Mouse (Mus musculus) liver, embryonic 12.5 days (tissue): ENCODE data around the gene Ssbp4. TPM values are rescaled to one million over a fixed set of nuclear protein-coding genes. Genes with fewer than 3 reads are reported as not detected.

Source experiments
- ATAC-seq: fragments of 200-750 bp; cut with Nextera tagmentation; 2 replicates; pipeline ENCODE4 v1.8.0; 2017; ENCODE audit warnings: moderate number of reproducible peaks, mild to moderate bottlenecking, moderate library complexity
- H3K27ac ChIP-seq: fragments of 300-500 bp; sonication (generic); 2 replicates; pipeline ENCODE4 v1.5.1; 2016; ENCODE audit warnings: mild to moderate bottlenecking
- H3K27me3 ChIP-seq: fragments of 300-500 bp; sonication (generic); replicated peaks from 2 replicates; pipeline ENCODE4 v1.6.1; 2016; ENCODE audit warnings: mild to moderate bottlenecking, moderate library complexity
- H3K36me3 ChIP-seq: fragments of 300-500 bp; sonication (generic); 2 replicates; pipeline ENCODE4 v1.6.1; 2016; ENCODE audit warnings: mild to moderate bottlenecking, moderate library complexity
- H3K4me1 ChIP-seq: fragments of 300-500 bp; sonication (generic); 2 replicates; pipeline ENCODE4 v1.6.1; 2016
- H3K4me2 ChIP-seq: fragments of 300-500 bp; sonication (generic); 2 replicates; pipeline ENCODE4 v1.6.1; 2016; ENCODE audit warnings: mild to moderate bottlenecking, moderate library complexity
- H3K4me3 ChIP-seq: fragments of 300-500 bp; sonication (generic); 2 replicates; pipeline ENCODE4 v1.5.1; 2016; ENCODE audit warnings: mild to moderate bottlenecking, moderate library complexity
- H3K9ac ChIP-seq: fragments of 300-500 bp; sonication (generic); 2 replicates; pipeline ENCODE4 v1.6.1; 2016; ENCODE audit warnings: mild to moderate bottlenecking, moderate library complexity
- H3K9me3 ChIP-seq: fragments of 300-500 bp; sonication (generic); replicated peaks from 2 replicates; pipeline ENCODE4 v1.6.1; 2016; ENCODE audit warnings: mild to moderate bottlenecking, moderate library complexity
- WGBS: fragments of 180-500 bp; shearing (Covaris S2); methylation state at CpG from one replicate; pipeline ENCODE4 v1.1.7; 2016; ENCODE audit not compliant: insufficient replicate concordance; 5-methylcytosine and 5-hydroxymethylcytosine counted together
- polyA plus RNA-seq: library from polyadenylated mRNA; unstranded; fragments of >200 nt; fragmentation: Nextera tagmentation; extraction: Ambion mirVana; gene quantifications from 2 replicates; pipeline ENCODE4 v1.2.1, GENCODE M21; 2016

Gene Ssbp4
- polyA plus RNA-seq, 1 experiment from 2014 or later = 96.4 TPM

- Histone ChIP-seq H3K9me3 (no peaks in the 10 kb centered on the region), H3K9ac (no peak overlapping the region), H3K4me1 (peaks cover 95% of the 10 kb centered on the region), H3K4me2 (no peak overlapping the region), H3K27me3 (no peaks in the 10 kb centered on the region), H3K4me3 (no peak overlapping the region), H3K27ac (peak overlapping the region; percentile 12; the same call in 1 of the 2 replicates), H3K36me3 (0 out of 2 replicates have a peak, but pooled peaks cover 8% of the 10 kb centered on the region)
- WGBS = 58% methylated on average over 3 of the region's 3 CpGs
- no peak for ATAC-seq
These were observed 49.7 kb downstream of the Ssbp4 start for GRCm38 (mm10) chr8:70558983-70559382.

GRCm38 (mm10) chr8:70558334-70558733 lies 50.3 kb downstream of the Ssbp4 start:
- Histone ChIP-seq H3K4me2 (no peak overlapping the region), H3K9me3 (no peaks in the 10 kb centered on the region), H3K36me3 (0 out of 2 replicates have a peak, but pooled peaks cover 8% of the 10 kb centered on the region), H3K9ac (no peak overlapping the region), H3K27ac (peak overlapping the region; percentile 12; the same call in 1 of the 2 replicates), H3K4me3 (no peak overlapping the region), H3K27me3 (no peaks in the 10 kb centered on the region), H3K4me1 (peaks cover 95% of the 10 kb centered on the region)
- no peak for ATAC-seq
- WGBS = 17% methylated on average over 4 of the region's 4 CpGs

GRCm38 (mm10) chr8:70555079-70555747 lies 53.5 kb downstream of the Ssbp4 start:
- Histone ChIP-seq H3K4me1 (peaks cover 91% of the 10 kb centered on the region), H3K4me3 (no peak overlapping the region), H3K27me3 (no peaks in the 10 kb centered on the region), H3K27ac (peak overlapping the region; percentile 67), H3K9ac (no peak overlapping the region), H3K36me3 (0 out of 2 replicates have a peak, but pooled peaks cover 6% of the 10 kb centered on the region), H3K4me2 (no peak overlapping the region), H3K9me3 (no peaks in the 10 kb centered on the region)
- WGBS = 66% methylated on average over 4 of the region's 4 CpGs
- ATAC-seq = 0 out of 2 replicates have a peak, but pooled peaks have one; percentile 29

- Histone ChIP-seq H3K4me2 (no peak overlapping the region), H3K9ac (no peak overlapping the region), H3K4me1 (peaks cover 89% of the 10 kb centered on the region), H3K27me3 (no peaks in the 10 kb centered on the region), H3K9me3 (no peaks in the 10 kb centered on the region), H3K4me3 (no peak overlapping the region), H3K36me3 (0 out of 2 replicates have a peak, but pooled peaks cover 2% of the 10 kb centered on the region), H3K27ac (no peak overlapping the region)
- ATAC-seq = no peak
These were observed 54.9 kb downstream of the Ssbp4 start for GRCm38 (mm10) chr8:70553740-70554139.

- Histone ChIP-seq H3K9me3 (no peaks in the 10 kb centered on the region), H3K27me3 (no peaks in the 10 kb centered on the region), H3K36me3 (0 out of 2 replicates have a peak, but pooled peaks cover 2% of the 10 kb centered on the region), H3K4me2 (no peak overlapping the region), H3K4me1 (peaks cover 89% of the 10 kb centered on the region), H3K27ac (0 out of 2 replicates have a peak overlapping the region, but pooled peaks have one; percentile 20), H3K4me3 (no peak overlapping the region), H3K9ac (no peak overlapping the region)
- ATAC-seq = no peak
- WGBS = 32% methylated on average over 1 of the region's 1 CpGs
These were observed 55.8 kb downstream of the Ssbp4 start for GRCm38 (mm10) chr8:70552836-70553235.

- no peaks in the 10 kb centered on the region for H3K9me3 ChIP-seq
- H3K4me3 ChIP-seq = no peak overlapping the region
- peaks cover 2% of the 10 kb centered on the region; the same call in 1 of the 2 replicates for H3K36me3 ChIP-seq
- no peak overlapping the region for H3K4me2 ChIP-seq
- 34% methylated on average over 3 of the region's 3 CpGs for WGBS
- no peaks in the 10 kb centered on the region for H3K27me3 ChIP-seq
- H3K27ac ChIP-seq = peak overlapping the region; percentile 13; the same call in 1 of the 2 replicates
- ATAC-seq = no peak
- peaks cover 89% of the 10 kb centered on the region for H3K4me1 ChIP-seq
- H3K9ac ChIP-seq = 0 out of 2 replicates have a peak overlapping the region, but pooled peaks have one; percentile 11
These were observed 57.0 kb downstream of the Ssbp4 start for GRCm38 (mm10) chr8:70551558-70552161.

GRCm38 (mm10) chr8:70549412-70550184 lies 59.1 kb downstream of the Ssbp4 start:
- H3K4me1 ChIP-seq = peaks cover 91% of the 10 kb centered on the region
- no peak overlapping the region for H3K27ac ChIP-seq
- no peak for ATAC-seq

GRCm38 (mm10) chr8:70547762-70548161 lies 60.9 kb downstream of the Ssbp4 start:
- WGBS = 74% methylated on average over 6 of the region's 6 CpGs
- Histone ChIP-seq H3K9me3 (no peaks in the 10 kb centered on the region), H3K27me3 (no peaks in the 10 kb centered on the region), H3K36me3 (peaks cover 3% of the 10 kb centered on the region; the same call in 1 of the 2 replicates), H3K4me3 (no peak overlapping the region), H3K27ac (no peak overlapping the region), H3K9ac (no peak overlapping the region), H3K4me1 (peaks cover 91% of the 10 kb centered on the region), H3K4me2 (no peak overlapping the region)
- ATAC-seq = no peak

More at GRCm38 (mm10) chr8:70549412-70550184, 59.1 kb downstream of the Ssbp4 start:
- no peaks in the 10 kb centered on the region for H3K9me3 ChIP-seq
- H3K4me2 ChIP-seq = no peak overlapping the region
- 52% methylated on average over 10 of the region's 10 CpGs for WGBS
- no peaks in the 10 kb centered on the region; the same call in 1 of the 2 replicates for H3K36me3 ChIP-seq
- H3K4me3 ChIP-seq = no peak overlapping the region
- H3K9ac ChIP-seq = no peak overlapping the region
- H3K27me3 ChIP-seq = no peaks in the 10 kb centered on the region

Other genes starting within 250 kb of the Ssbp4 start
- 0.27 and 0.63 TPM in 2 replicates for gene Comp, start 235.3 kb downstream of the Ssbp4 start, polyA plus RNA-seq
- 6.6 and 6.9 TPM in 2 replicates for gene Crtc1, start 169.3 kb downstream of the Ssbp4 start, polyA plus RNA-seq
- gene Klhl26, start 131.9 kb downstream of the Ssbp4 start, polyA plus RNA-seq = 9.4 and 9.5 TPM in 2 replicates
- gene Tmem59l, start 121.5 kb downstream of the Ssbp4 start, polyA plus RNA-seq = 0.18 and 0.37 TPM in 2 replicates
- 3.9 and 4.0 TPM in 2 replicates for gene Crlf1, start 115.7 kb downstream of the Ssbp4 start, polyA plus RNA-seq
- gene Rex1bd, start 102.1 kb downstream of the Ssbp4 start, polyA plus RNA-seq = 85.6 and 86.6 TPM in 2 replicates
- 841 and 876 TPM in 2 replicates for gene Uba52, start 98.1 kb downstream of the Ssbp4 start, polyA plus RNA-seq
- 223 and 224 TPM in 2 replicates for gene Fkbp8, start 81.1 kb downstream of the Ssbp4 start, polyA plus RNA-seq
- gene Kxd1, start 80.9 kb downstream of the Ssbp4 start, polyA plus RNA-seq = 44.7 and 45.0 TPM in 2 replicates
- gene Ell, start 69.4 kb downstream of the Ssbp4 start, polyA plus RNA-seq = 13.1 TPM in 2 replicates
- gene Isyna1, start 14.5 kb downstream of the Ssbp4 start, polyA plus RNA-seq = 114 and 115 TPM in 2 replicates
- 4.1 and 4.6 TPM in 2 replicates for gene Lrrc25, start 7.3 kb upstream of the Ssbp4 start, polyA plus RNA-seq
- gene Gdf15, start 23.6 kb upstream of the Ssbp4 start, polyA plus RNA-seq = 4.4 and 4.9 TPM in 2 replicates
- gene Pgpep1, start 51.5 kb upstream of the Ssbp4 start, polyA plus RNA-seq = 19.6 and 24.2 TPM in 2 replicates
- 266 and 269 TPM in 2 replicates for gene Lsm4, start 64.4 kb upstream of the Ssbp4 start, polyA plus RNA-seq
- 59.5 and 66.8 TPM in 2 replicates for gene Jund, start 90.1 kb upstream of the Ssbp4 start, polyA plus RNA-seq
- gene Iqcn, start 94.6 kb upstream of the Ssbp4 start, polyA plus RNA-seq = not detected in 2 replicates
- not detected in 2 replicates for gene Gm3336, start 109.7 kb upstream of the Ssbp4 start, polyA plus RNA-seq
- gene Pde4c, start 114.8 kb upstream of the Ssbp4 start, polyA plus RNA-seq = 0.56 and 0.71 TPM in 2 replicates
- gene Rab3a, start 145.8 kb upstream of the Ssbp4 start, polyA plus RNA-seq = 3.3 and 3.9 TPM in 2 replicates
- gene Mpv17l2, start 152.1 kb upstream of the Ssbp4 start, polyA plus RNA-seq = 52.2 and 52.7 TPM in 2 replicates
- 23.3 and 27.3 TPM in 2 replicates for gene Pik3r2, start 167.8 kb upstream of the Ssbp4 start, polyA plus RNA-seq
- gene Mast3, start 196.2 kb upstream of the Ssbp4 start, polyA plus RNA-seq = 9.8 and 10.4 TPM in 2 replicates
- 0.18 and 0.22 TPM in 2 replicates for gene Il12rb1, start 199.6 kb upstream of the Ssbp4 start, polyA plus RNA-seq
- gene Arrdc2, start 230.8 kb upstream of the Ssbp4 start, polyA plus RNA-seq = 16.1 and 17.8 TPM in 2 replicates